Mouse (Mus musculus) spleen, adult 2 months (tissue): ENCODE measurements around the gene Kat7.

Experiments used
- CTCF ChIP-seq: fragments of 200-500 bp; IDR thresholded peaks from 2 replicates; pipeline ENCODE4 v1.5.1; 2011; ENCODE audit warnings: mild to moderate bottlenecking, inconsistent platforms; ENCODE audit not compliant: insufficient read depth, insufficient read length, insufficient replicate concordance; ENCODE audit errors: extremely low read depth
- POLR2A ChIP-seq: fragments of 200-500 bp; IDR thresholded peaks from 2 replicates; pipeline ENCODE4 v1.6.1; 2011; ENCODE audit warnings: low read depth, low read length, inconsistent platforms

- TF ChIP-seq POLR2A = no peak
- no peak for TF ChIP-seq CTCF
Observed at GRCm38 (mm10) chr11:95318116-95318515, 8.1 kb upstream of the Kat7 start.
